Mouse (Mus musculus): ENCODE data around the gene Sgsm3. TPM values are rescaled to one million over a fixed set of nuclear protein-coding genes. Genes with fewer than 3 reads are reported as not detected.
A peak's percentile ranks its signal among the peaks of the same experiment; 100 is the strongest.
"Not testable (repeated sequence)": the region's sequence is repeated elsewhere in the genome, so short reads cannot be mapped to it uniquely, and the experiment has no call there.

Gene Sgsm3
- total RNA-seq (2015) (7.2 and 7.5 TPM in 2 replicates), total RNA-seq (2017) (21.7 and 26.0 TPM in 2 replicates)

DNA sequence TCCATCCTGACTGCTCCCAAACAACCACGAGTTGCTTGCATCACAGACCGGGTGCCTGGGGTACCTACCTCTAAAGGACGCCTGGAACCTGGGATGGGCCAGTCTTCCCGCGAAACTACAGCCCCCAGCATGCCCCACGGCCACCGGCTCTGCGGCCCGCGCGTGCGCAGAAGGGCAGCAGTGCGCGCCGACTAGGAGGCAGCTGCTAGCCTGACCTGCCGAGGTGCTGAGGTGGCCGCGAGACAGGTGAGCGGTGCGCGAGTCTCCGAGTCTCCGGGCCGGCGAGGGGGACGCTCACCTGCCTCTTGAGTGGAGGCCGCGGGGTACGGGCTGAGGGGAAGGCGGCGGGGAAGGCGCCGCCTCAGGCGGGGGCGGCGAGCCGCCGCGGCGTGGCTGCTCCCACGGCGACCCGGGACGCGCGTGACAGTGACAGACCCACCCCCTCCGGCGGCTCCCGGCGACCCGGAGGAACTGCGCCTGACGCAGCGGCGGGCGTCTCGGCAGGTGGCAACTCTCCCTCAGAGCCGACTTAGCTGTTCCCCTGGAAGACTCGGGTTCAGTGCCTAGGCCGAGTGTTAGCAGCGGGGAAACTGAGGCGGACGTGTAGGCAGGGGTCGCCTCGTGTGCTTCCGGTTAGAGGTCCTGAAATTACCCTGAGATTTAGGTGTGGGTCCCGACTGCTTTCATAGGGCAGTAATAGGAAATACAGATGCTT lies at the start of gene Sgsm3:
Gene Sgsm3 (plus strand): TSS at position 146 of the 715 bp plus-strand sequence.
- peak; percentile 84 for ATAC-seq (replicated peaks; ENCODE audit: poor library complexity)

GRCm38 (mm10) chr15:80928811-80929355 lies 48.7 kb upstream of the Sgsm3 start:
- no peak for ATAC-seq (replicated peaks; ENCODE audit: poor library complexity)

GRCm38 (mm10) chr15:80930048-80930571 lies 47.5 kb upstream of the Sgsm3 start:
- no peak for ATAC-seq (replicated peaks; ENCODE audit: poor library complexity)

- ATAC-seq (replicated peaks; ENCODE audit: poor library complexity) = not testable (repeated sequence)
Observed at GRCm38 (mm10) chr15:80930676-80931320, 46.8 kb upstream of the Sgsm3 start.

DNA sequence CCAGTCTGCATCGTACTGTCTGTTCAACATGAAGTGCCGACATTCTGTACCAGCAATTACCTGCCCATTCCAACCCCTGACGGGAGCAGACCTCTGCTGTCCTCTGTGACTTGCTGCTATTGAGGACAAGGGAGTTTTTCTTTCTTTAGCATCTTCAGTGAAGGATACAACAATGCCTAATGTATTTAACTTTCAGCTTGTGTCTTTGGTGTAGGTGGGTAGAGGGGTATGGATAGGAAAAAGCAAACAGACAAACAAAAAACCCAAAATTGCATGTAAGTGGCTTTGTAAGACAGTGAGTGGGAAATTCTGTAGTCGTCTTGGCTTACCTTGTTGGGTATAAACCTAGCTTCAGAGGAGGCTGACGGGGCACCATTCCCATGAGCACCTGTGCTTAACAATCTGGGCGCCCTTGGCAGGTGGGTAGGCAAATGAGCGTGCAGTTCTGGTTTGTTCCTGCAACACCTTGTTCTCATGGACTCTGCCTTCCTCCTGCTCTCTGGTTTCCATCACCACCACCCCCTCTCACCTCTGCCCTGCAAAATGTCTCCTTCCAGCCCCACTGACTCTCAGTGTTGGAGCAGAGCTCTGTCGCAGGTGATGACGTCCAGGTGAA lies 46.1 kb upstream of the Sgsm3 start:
- ATAC-seq (replicated peaks; ENCODE audit: poor library complexity) = no peak

DNA sequence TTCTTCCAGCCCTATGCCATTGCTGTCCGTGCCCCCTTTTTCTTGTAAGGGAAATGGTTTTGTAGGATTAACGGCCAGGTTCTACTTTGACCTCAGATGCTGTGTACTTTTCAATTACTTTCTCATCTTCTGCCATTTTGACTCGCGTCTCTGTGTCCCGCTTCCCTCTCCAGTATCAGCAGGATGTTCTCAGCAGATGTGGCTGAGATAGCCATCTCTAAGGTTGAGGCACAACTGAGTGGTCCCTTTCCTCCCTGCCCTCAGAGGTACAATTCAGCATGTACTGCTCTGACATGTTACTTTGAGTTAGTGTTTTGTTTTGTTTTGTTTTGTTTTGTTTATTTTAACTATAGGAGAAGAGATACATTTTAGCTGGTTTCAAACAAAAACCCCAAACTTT lies 42.7 kb upstream of the Sgsm3 start:
- no peak for ATAC-seq (replicated peaks; ENCODE audit: poor library complexity)

DNA sequence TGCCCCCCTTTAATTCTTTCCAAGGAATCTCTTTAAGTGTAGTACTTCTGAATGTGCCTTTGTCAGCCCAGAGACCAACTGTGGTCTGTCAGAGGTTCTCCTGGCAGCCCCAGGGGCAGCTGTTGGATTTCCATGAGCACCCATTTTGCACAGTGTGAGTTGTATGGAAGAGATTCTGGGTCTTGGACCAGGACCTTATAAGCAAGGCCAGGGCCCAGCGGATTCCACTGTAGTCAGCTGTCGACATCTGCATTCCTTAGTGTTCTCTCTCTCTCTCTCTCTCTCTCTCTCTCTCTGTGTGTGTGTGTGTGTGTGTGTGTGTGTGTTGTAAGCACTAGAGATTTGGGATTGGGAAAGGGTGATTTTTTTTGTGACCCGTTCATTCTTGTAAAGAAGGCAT lies 40.9 kb upstream of the Sgsm3 start:
- ATAC-seq (replicated peaks; ENCODE audit: poor library complexity) = no peak

- ATAC-seq (replicated peaks; ENCODE audit: poor library complexity) = no peak
Observed at GRCm38 (mm10) chr15:80938615-80939014, 39.0 kb upstream of the Sgsm3 start.

DNA sequence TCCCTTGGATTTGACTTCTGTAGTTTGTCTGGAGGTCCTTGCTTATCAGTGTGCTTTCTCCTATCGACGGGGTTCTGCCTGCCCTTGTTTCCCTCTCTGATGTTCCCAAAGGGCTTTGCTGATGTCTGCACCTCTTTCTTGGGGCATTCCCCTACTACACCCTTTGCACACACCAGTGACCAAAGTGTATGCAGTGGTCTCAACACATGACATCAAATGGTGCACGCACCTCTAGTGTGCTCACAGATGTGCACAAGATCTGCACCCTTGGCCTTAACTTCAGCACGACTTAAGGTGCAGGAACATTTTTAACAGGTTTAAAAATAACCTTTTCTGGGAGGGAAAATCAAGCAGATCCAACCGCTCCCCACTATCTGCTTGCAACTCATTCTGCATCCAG lies 38.2 kb upstream of the Sgsm3 start:
- no peak for ATAC-seq (replicated peaks; ENCODE audit: poor library complexity)

- no peak for ATAC-seq (replicated peaks; ENCODE audit: poor library complexity)
Observed at GRCm38 (mm10) chr15:80941468-80942040, 36.0 kb upstream of the Sgsm3 start.

GRCm38 (mm10) chr15:80945851-80946250 lies 31.7 kb upstream of the Sgsm3 start:
- peak; percentile 65 for ATAC-seq (replicated peaks; ENCODE audit: poor library complexity)

- peak; percentile 98 for ATAC-seq (replicated peaks; ENCODE audit: poor library complexity)
Observed at GRCm38 (mm10) chr15:80948145-80949135, 29.1 kb upstream of the Sgsm3 start, which contains the start of gene Adsl. Gene Adsl, plus strand, starts transcription at chr15:80948490.

DNA sequence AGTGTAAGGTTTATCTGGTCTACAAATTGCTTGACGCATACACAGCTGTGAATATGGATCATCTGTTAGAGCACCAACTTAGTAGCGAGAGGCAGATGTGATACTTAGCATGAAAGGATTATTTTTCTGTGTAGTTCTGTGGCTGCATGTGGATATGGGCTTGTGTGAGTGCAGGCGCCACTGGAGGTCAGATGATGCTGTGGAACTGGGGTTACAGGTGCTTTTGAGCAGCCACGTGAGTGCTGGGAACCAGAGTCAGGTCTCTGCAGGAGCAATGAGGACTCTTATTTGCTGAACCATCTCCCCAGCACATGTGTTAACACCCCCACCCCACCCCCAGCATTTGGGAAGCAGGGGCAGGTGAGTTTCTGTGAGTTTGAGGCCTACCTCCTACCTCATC lies 28.1 kb upstream of the Sgsm3 start:
- ATAC-seq (replicated peaks; ENCODE audit: poor library complexity) = no peak

DNA sequence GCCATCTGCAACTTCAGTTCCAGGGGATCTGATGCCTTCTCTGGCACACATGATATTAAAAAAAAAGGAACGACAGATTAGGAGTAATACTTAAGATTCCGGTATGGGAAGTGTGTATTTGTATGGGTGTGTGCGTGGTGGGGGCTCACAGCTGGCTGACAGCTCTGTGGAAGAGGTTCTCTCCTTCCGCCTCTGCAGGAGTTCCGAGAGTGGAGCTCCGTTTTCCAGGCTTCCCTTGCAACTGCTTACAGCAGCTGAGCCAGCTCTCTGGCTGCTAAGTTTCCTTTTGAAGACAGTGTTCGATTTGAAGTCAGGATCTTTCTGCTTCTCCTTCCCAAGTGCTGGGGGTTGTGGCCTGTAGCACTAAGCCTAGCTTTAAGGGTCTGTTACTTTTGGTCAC lies 27.5 kb upstream of the Sgsm3 start:
- ATAC-seq (replicated peaks; ENCODE audit: poor library complexity) = no peak

GRCm38 (mm10) chr15:80953971-80954370 lies 23.6 kb upstream of the Sgsm3 start:
- no peak for ATAC-seq (replicated peaks; ENCODE audit: poor library complexity)

GRCm38 (mm10) chr15:80954861-80955260 lies 22.7 kb upstream of the Sgsm3 start:
- no peak for ATAC-seq (replicated peaks; ENCODE audit: poor library complexity)

- no peak for ATAC-seq (replicated peaks; ENCODE audit: poor library complexity)
Observed at GRCm38 (mm10) chr15:80955836-80956438, 21.6 kb upstream of the Sgsm3 start.

DNA sequence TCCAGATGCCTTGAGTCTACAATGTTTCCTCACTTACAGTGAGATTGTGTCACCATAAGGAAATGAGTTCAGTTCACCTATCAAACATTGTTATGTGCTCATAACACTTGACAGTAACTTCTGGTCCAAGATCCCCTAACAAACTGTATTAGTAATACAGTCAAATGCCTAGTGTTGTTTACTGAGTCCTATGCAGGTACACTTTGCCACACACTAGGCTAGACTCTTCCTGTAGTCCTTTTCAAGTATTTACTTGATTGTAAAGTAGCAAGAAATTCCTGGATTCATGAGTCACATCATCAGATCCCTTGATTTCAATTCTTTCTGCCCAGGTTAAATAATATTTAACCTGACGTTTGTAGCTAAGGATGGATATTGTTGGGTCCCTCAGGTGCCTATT lies 8.2 kb upstream of the Sgsm3 start:
- ATAC-seq (replicated peaks; ENCODE audit: poor library complexity) = no peak

- no peak for ATAC-seq (replicated peaks; ENCODE audit: poor library complexity)
Observed at GRCm38 (mm10) chr15:80974311-80974710, 3.3 kb upstream of the Sgsm3 start.

GRCm38 (mm10) chr15:80975666-80976065 lies 1.9 kb upstream of the Sgsm3 start:
- ATAC-seq (replicated peaks; ENCODE audit: poor library complexity) = no peak

Measured in megakaryocyte progenitor cell, adult 5-6 weeks (primary cell).